Mouse (Mus musculus) cerebellum, adult 2 months (tissue): ENCODE measurements around the gene Plxnc1. TPM values are rescaled to one million over a fixed set of nuclear protein-coding genes. Genes with fewer than 3 reads are reported as not detected.

Experiments
- DNase-seq, 2 experiments: peaks; one replicate each; pipeline ENCODE4 v3.0.0; 2021
- H3K27ac ChIP-seq: fragments of 200-500 bp; 2 replicates; pipeline ENCODE4 v1.5.1; 2012; ENCODE audit warnings: low read length, control low read depth, inconsistent platforms; ENCODE audit not compliant: insufficient read depth
- H3K27me3 ChIP-seq: fragments of 200-500 bp; 2 replicates; pipeline ENCODE4 v1.6.1; 2012; ENCODE audit warnings: inconsistent platforms, mild to moderate bottlenecking, low read length, moderate library complexity; ENCODE audit not compliant: control insufficient read depth, insufficient read depth
- H3K4me1 ChIP-seq: fragments of 200-500 bp; 2 replicates; pipeline ENCODE4 v1.6.1; 2011; ENCODE audit warnings: low read length; ENCODE audit not compliant: control insufficient read depth, insufficient read depth
- H3K4me3 ChIP-seq: fragments of 200-500 bp; replicated peaks from 2 replicates; pipeline ENCODE3; 2011; ENCODE audit warnings: mild to moderate bottlenecking, low read depth, low read length, control low read depth; ENCODE audit not compliant: insufficient read depth
- CTCF ChIP-seq: fragments of 200-500 bp; IDR thresholded peaks from 2 replicates; pipeline ENCODE4 v1.5.1; 2011; ENCODE audit warnings: low read depth, mild to moderate bottlenecking, control low read depth, low read length, moderate library complexity, borderline replicate concordance; ENCODE audit not compliant: insufficient read depth
- POLR2A ChIP-seq: fragments of 200-500 bp; IDR thresholded peaks from 2 replicates; pipeline ENCODE4 v1.6.1; 2011; ENCODE audit warnings: low read length, control low read depth, borderline replicate concordance; ENCODE audit not compliant: insufficient read depth
- WGBS: fragments of 180-500 bp; shearing (Covaris S2); methylation state at CpG from one replicate; pipeline ENCODE4 v1.1.7; 2018; 5-methylcytosine and 5-hydroxymethylcytosine counted together
- polyA plus RNA-seq: library from polyadenylated mRNA; depleted of rRNA; stranded (reverse); fragments of >200 nt; gene quantifications from 2 replicates; pipeline ENCODE4 v1.2.3, GENCODE M21; 2012

The Plxnc1 gene
- polyA plus RNA-seq, 1 experiment = 8.2 TPM

GRCm38 (mm10) chr10:94804909-94805220 is 139.8 kb downstream of the Plxnc1 start:
- no peak overlapping the region for H3K27ac ChIP-seq
- WGBS = 79% methylated on average over 1 of the region's 1 CpGs
- no peaks in the 10 kb centered on the region for H3K27me3 ChIP-seq
- H3K4me3 ChIP-seq = no peak overlapping the region
- no peaks in the 10 kb centered on the region for H3K4me1 ChIP-seq
- no peak for TF ChIP-seq POLR2A
- TF ChIP-seq CTCF = no peak
- DNase-seq = no peak

- 48% methylated on average over 10 of the region's 10 CpGs for WGBS
- no peak for DNase-seq
- H3K4me1 ChIP-seq = no peaks in the 10 kb centered on the region
- no peaks in the 10 kb centered on the region for H3K27me3 ChIP-seq
- H3K4me3 ChIP-seq = no peak overlapping the region
- no peak overlapping the region for H3K27ac ChIP-seq
- no peak for TF ChIP-seq CTCF
Observed at GRCm38 (mm10) chr10:94804029-94804908, 140.4 kb downstream of the Plxnc1 start.

- H3K27ac ChIP-seq = no peak overlapping the region
- no peaks in the 10 kb centered on the region for H3K27me3 ChIP-seq
- 88% methylated on average over 7 of the region's 7 CpGs for WGBS
- H3K4me1 ChIP-seq = no peaks in the 10 kb centered on the region
- TF ChIP-seq CTCF (no peak), POLR2A (no peak)
- DNase-seq = no peak
- no peak overlapping the region for H3K4me3 ChIP-seq
Observed at GRCm38 (mm10) chr10:94800677-94801354, 143.8 kb downstream of the Plxnc1 start.

- DNase-seq = no peak
- Histone ChIP-seq H3K4me3 (no peak overlapping the region), H3K27me3 (no peaks in the 10 kb centered on the region), H3K4me1 (no peaks in the 10 kb centered on the region), H3K27ac (no peak overlapping the region)
- WGBS = 47% methylated on average over 2 of the region's 2 CpGs
- no peak for TF ChIP-seq POLR2A
- no peak for TF ChIP-seq CTCF
Observed at GRCm38 (mm10) chr10:94799485-94800239, 145.0 kb downstream of the Plxnc1 start.

GRCm38 (mm10) chr10:94798128-94798527 is 146.5 kb downstream of the Plxnc1 start:
- Histone ChIP-seq H3K4me3 (no peak overlapping the region), H3K4me1 (no peaks in the 10 kb centered on the region), H3K27me3 (no peaks in the 10 kb centered on the region), H3K27ac (no peak overlapping the region)
- WGBS = 87% methylated on average over 5 of the region's 5 CpGs
- no peak for DNase-seq
- TF ChIP-seq CTCF (no peak), POLR2A (no peak)

GRCm38 (mm10) chr10:94794666-94795244 is 149.9 kb downstream of the Plxnc1 start:
- DNase-seq = no peak
- TF ChIP-seq CTCF (no peak), POLR2A (no peak)
- Histone ChIP-seq H3K27ac (no peak overlapping the region), H3K27me3 (no peaks in the 10 kb centered on the region), H3K4me3 (no peak overlapping the region), H3K4me1 (no peaks in the 10 kb centered on the region)
- 83% methylated on average over 5 of the region's 5 CpGs for WGBS

GRCm38 (mm10) chr10:94793914-94794313 is 150.7 kb downstream of the Plxnc1 start:
- 94% methylated on average over 3 of the region's 3 CpGs for WGBS
- no peak for TF ChIP-seq CTCF
- TF ChIP-seq POLR2A = no peak
- no peak for DNase-seq

GRCm38 (mm10) chr10:94789205-94789604 is 155.4 kb downstream of the Plxnc1 start:
- no peak for DNase-seq
- TF ChIP-seq CTCF (no peak), POLR2A (no peak)
- Histone ChIP-seq H3K4me1 (no peaks in the 10 kb centered on the region), H3K27me3 (no peaks in the 10 kb centered on the region), H3K4me3 (no peak overlapping the region), H3K27ac (no peak overlapping the region)
- 22% methylated on average over 3 of the region's 3 CpGs for WGBS

More at GRCm38 (mm10) chr10:94793914-94794313, 150.7 kb downstream of the Plxnc1 start:
- H3K4me3 ChIP-seq = no peak overlapping the region
- H3K4me1 ChIP-seq = no peaks in the 10 kb centered on the region
- no peaks in the 10 kb centered on the region for H3K27me3 ChIP-seq
- H3K27ac ChIP-seq = no peak overlapping the region
